Mouse (Mus musculus): ENCODE measurements around the gene Synm.

GRCm38 (mm10) chr7:67697892-67698630 is 61.5 kb downstream of the Synm start:
- TF ChIP-seq TAL1 (IDR thresholded peaks at IDR 0.05; ENCODE audit: low read length) (no peak), GATA1 (IDR thresholded peaks at IDR 0.05; ENCODE audit: low read length) (no peak)
